Mouse (Mus musculus) small intestine, adult 10 weeks (tissue): ENCODE data around the gene Xpo4. TPM values are rescaled to one million over a fixed set of nuclear protein-coding genes. Genes with fewer than 3 reads are reported as not detected.

Source experiments
- polyA plus RNA-seq: library from polyadenylated mRNA; stranded (reverse); fragments of 350-450 nt; fragmentation: Illumina TruSeq; extraction: RNeasy Lipid Tissue Mini Kit (QIAGEN cat#74804); gene quantifications from one replicate; pipeline ENCODE4 v1.2.3, GENCODE M21; 2014; ENCODE audit warnings: low replicate concordance

Gene Xpo4
- 15.4 TPM for polyA plus RNA-seq

GRCm38 (mm10) chr14:57664822-57665627 is at the start of gene Xpo4:
TSS of gene Xpo4 (minus strand) at chr14:57665430.

DNA sequence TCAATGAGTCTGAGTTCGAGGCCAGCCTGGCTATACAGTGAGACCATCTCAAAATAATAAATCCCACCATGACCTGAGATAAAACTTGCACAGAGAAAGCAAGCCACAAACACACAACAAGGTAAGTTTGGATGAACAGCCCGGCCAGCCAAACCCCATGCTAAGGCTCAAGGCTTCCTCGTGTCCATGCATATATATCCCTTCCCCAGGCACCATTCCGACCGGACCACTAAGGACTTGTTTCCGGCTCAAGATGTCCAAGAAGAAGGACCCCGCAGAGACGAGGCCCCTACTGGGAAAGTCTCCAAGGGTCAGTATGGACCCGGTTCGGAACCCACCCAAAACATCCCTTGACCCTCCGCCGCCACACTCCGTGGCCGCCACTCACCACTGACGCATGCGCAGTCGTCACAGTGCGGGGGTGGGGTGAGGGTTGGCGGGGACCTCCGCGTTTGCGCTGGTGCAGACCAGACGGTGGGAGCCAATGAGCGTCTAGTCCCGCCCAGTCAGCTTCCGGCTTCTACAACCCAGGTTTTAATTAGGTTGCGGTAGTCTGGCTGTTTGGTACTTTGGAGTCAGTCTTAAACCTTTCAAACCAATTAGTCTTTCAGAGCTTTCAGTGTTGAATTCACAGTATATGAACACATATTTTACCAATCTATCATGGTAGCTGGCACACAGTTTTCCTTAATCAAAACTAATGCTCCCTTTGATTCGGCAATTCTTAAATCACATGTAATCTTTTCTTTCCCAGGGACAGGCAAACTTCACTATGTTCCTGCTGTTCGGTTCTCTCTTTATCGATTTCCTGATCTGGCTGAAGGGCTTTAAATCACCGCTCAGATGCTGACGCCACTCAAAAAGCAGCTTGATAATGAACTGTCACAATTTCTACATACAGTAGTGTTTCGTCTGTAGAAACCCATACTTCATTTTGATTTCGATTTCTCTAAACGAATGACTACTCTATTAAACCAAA is 93.8 kb downstream of the Xpo4 start, which contains the start of gene Eef1akmt1:
Gene Eef1akmt1, minus strand, starts transcription at position 458 of the 979 bp plus-strand sequence.

Other genes with a start within 250 kb of the Xpo4 start
- 11.5 TPM for gene Ift88, start 241.4 kb downstream of the Xpo4 start, polyA plus RNA-seq
- gene Il17d, start 140.7 kb downstream of the Xpo4 start, polyA plus RNA-seq = 1.6 TPM
- 4.5 TPM for gene Eef1akmt1, start 93.8 kb downstream of the Xpo4 start, polyA plus RNA-seq
- not detected for gene Gm49361, start 80.7 kb upstream of the Xpo4 start, polyA plus RNA-seq
- 17.9 TPM for gene Lats2, start 93.0 kb upstream of the Xpo4 start, polyA plus RNA-seq
- gene Sap18, start 132.8 kb upstream of the Xpo4 start, polyA plus RNA-seq = 212 TPM
- 15.4 TPM for gene Ska3, start 160.8 kb upstream of the Xpo4 start, polyA plus RNA-seq
- gene Mrpl57, start 160.8 kb upstream of the Xpo4 start, polyA plus RNA-seq = 68.5 TPM
- 105 TPM for gene Zdhhc20, start 224.8 kb upstream of the Xpo4 start, polyA plus RNA-seq